35 mouse cellular contexts compared by ENCODE assay signal in the genomic region with DNA sequence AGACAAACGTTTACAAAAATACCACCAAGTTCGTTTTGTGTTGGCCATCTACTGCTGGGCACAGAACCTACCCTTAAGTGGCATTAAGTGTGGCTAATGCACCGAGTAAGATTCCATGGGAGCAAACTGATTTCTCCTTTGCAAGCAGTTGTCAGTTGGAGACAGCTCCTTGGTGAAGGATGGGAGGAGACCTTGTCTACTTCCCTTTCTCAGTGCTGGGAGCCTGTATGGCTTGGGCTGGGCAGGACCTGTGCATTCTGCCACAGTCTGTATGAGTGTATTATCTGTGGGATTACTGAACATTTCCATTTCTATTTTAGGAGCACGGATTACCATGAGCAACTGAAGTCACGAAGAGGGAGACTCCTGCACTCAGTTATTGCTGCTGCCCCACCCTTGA. TPM values are rescaled to one million over a fixed set of nuclear protein-coding genes. Genes with fewer than 3 reads are reported as not detected.
"Had no signal": no experiment of that assay in that cellular context is flagged by ENCODE, and none has a peak within 500 bp of the region (broad histone marks: within the 10 kb centered on the region; RNA-seq: fewer than 3 reads in every experiment).

No protein-coding gene starts in this region.

- DNase-seq: gastrocnemius, postnatal 14 days; gastrocnemius, postnatal 36 days; heart, adult 2 months; heart, postnatal 10 days; heart, postnatal 4 days; kidney, adult 11 months; kidney, adult 2 months; kidney, adult 9 months; kidney, postnatal 14 days; kidney, postnatal 36 days; layer of hippocampus, adult 9-11 months; layer of hippocampus, postnatal 36 days; left cerebral cortex, postnatal 4 days had no signal

- H3K36me3 ChIP-seq: heart, embryonic 10.5 days; heart, embryonic 12.5 days; hindbrain, embryonic 10.5 days; hindbrain, embryonic 12.5 days; hindbrain, embryonic 15.5 days; kidney, embryonic 15.5 days; limb, embryonic 13.5 days; limb, embryonic 15.5 days; liver, embryonic 12.5 days had no signal

- H3K4me3 ChIP-seq: heart, adult 2 months; heart, embryonic 10.5 days; heart, embryonic 12.5 days; hindbrain, embryonic 10.5 days; hindbrain, embryonic 12.5 days; hindbrain, embryonic 15.5 days; kidney, embryonic 15.5 days; limb, embryonic 13.5 days; limb, embryonic 15.5 days; liver, embryonic 12.5 days had no signal

- H3K4me2 ChIP-seq: heart, embryonic 12.5 days; hindbrain, embryonic 12.5 days; hindbrain, embryonic 15.5 days; kidney, embryonic 15.5 days; limb, embryonic 13.5 days; limb, embryonic 15.5 days; liver, embryonic 12.5 days had no signal

- H3K9me3 ChIP-seq: heart, embryonic 10.5 days; heart, embryonic 12.5 days; hindbrain, embryonic 10.5 days; hindbrain, embryonic 12.5 days; hindbrain, embryonic 15.5 days; kidney, embryonic 15.5 days; limb, embryonic 13.5 days; limb, embryonic 15.5 days; liver, embryonic 12.5 days had no signal

- H3K9ac ChIP-seq: heart, embryonic 12.5 days; hindbrain, embryonic 12.5 days; hindbrain, embryonic 15.5 days; kidney, embryonic 15.5 days; limb, embryonic 13.5 days; limb, embryonic 15.5 days; liver, embryonic 12.5 days had no signal

- ATAC-seq: hindbrain, postnatal 0 days; intestine, embryonic 16.5 days; liver, embryonic 12.5 days had no signal

- H3K27me3 ChIP-seq: heart, embryonic 12.5 days; hindbrain, embryonic 12.5 days; hindbrain, embryonic 15.5 days; kidney, embryonic 15.5 days; limb, embryonic 15.5 days; liver, embryonic 12.5 days had no signal

- H3K4me1 ChIP-seq: heart, embryonic 10.5 days; heart, embryonic 12.5 days; hindbrain, embryonic 10.5 days; hindbrain, embryonic 12.5 days; hindbrain, embryonic 15.5 days; kidney, embryonic 15.5 days; limb, embryonic 13.5 days; limb, embryonic 15.5 days; liver, embryonic 12.5 days had no signal

- H3K27ac ChIP-seq: heart, adult 2 months; heart, embryonic 10.5 days; hindbrain, embryonic 10.5 days; hindbrain, embryonic 12.5 days; hindbrain, embryonic 15.5 days; hindbrain, postnatal 0 days; kidney, embryonic 15.5 days; kidney, postnatal 0 days; limb, embryonic 13.5 days; limb, embryonic 15.5 days; liver, embryonic 12.5 days had no signal

RNA-seq across cellular contexts. Expression of a gene that starts 29.2 kb away (rescaled TPM):
- total RNA-seq: hindbrain, postnatal 0 days; layer of hippocampus, adult 18-20 months; left cerebral cortex, adult 18-20 months; left cerebral cortex, adult 8-10 months; left cerebral cortex, postnatal 10 days; left cerebral cortex, postnatal 25 days; left cerebral cortex, postnatal 4 days had no signal
- polyA plus RNA-seq: gonadal fat pad, adult 2 months; heart, adult 2 months; heart, embryonic 10.5 days; heart, embryonic 14.5 days; hindbrain, embryonic 10.5 days; hindbrain, embryonic 12.5 days; hindbrain, embryonic 15.5 days; hindbrain, postnatal 0 days; intestine, embryonic 14.5 days; intestine, embryonic 16.5 days; kidney, embryonic 15.5 days; kidney, postnatal 0 days; large intestine, adult 2 months; limb, embryonic 11.5 days; limb, embryonic 13.5 days; limb, embryonic 15.5 days had no signal
